Mouse (Mus musculus): ENCODE results near the gene Olfr328. TPM values are rescaled to one million over a fixed set of nuclear protein-coding genes. Genes with fewer than 3 reads are reported as not detected.

Gene Olfr328
- polyA plus RNA-seq (2017; shearing (Covaris generic)), result 0.19 TPM

GRCm38 (mm10) chr11:58555536-58555935, at the start of gene Olfr328:
TSS of gene Olfr328 (minus strand) at chr11:58555636.

DNA sequence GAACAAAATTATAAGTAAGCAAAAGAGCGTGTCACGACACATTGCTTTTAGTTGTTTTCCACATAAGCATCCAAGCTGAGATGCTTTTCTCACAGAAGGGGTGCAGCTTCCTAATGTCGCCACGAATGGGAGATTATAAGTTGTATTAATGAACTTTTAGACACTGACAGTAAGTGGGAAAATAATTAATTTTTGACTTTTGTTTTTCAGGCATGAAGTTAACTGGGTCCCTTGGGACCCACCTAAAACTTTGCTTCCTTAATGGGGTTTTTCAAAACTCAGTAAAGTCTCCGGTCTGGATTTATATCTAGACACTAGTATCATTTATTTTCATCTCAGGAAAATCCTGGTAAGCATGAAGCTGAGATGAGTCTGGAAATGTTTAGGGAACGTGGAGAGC, 39.4 kb upstream of the Olfr328 start, which contains the start of gene Olfr324:
TSS of gene Olfr324 (plus strand) at position 301 of the 400 bp plus-strand sequence.

DNA sequence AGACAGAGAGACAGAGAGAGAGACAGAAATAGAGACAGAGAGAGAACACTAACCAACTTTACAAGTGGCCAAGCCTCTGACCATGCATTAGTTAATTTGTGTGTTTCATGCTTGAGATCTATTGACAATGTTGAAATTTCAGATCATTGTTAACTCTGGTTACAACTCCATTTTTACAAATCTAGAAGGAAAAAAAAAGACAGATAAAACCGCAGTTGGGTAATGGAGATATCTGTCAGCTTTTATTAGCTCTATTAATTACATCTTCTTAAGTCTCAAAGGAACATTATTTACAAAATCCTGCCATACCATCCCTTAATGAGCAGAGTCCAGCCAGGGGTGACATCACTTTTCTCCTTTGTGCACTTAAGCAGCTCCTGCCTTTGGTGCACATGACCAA, 22.0 kb upstream of the Olfr328 start, which contains the start of gene Olfr325:
TSS of gene Olfr325 (plus strand) at position 301 of the 400 bp plus-strand sequence.

DNA sequence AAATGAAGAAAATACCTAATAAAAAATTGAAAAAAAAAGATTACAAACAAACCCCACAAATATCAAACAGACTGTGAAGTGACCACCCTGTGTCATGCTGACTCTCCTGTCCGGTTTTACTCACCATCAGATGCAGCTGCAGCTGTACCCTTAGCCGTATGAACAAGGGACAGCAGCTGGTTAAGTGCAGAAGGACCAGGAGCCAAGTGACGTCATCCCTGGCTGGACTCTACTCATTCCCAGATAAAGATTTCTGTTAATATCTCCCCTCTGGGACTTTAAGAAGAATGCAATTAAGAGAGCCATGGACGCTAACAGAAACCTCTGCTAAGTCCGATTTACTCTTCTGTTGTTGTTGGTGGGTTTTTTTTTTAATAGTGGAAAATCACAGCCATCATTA, 15.0 kb upstream of the Olfr328 start, which contains the start of gene Olfr224:
TSS of gene Olfr224 (minus strand) at position 149 of the 400 bp plus-strand sequence.

GRCm38 (mm10) chr11:58546322-58546721, 9.1 kb downstream of the Olfr328 start, which contains the start of gene Olfr329-ps:
TSS of gene Olfr329-ps (minus strand) at chr11:58546422.

DNA sequence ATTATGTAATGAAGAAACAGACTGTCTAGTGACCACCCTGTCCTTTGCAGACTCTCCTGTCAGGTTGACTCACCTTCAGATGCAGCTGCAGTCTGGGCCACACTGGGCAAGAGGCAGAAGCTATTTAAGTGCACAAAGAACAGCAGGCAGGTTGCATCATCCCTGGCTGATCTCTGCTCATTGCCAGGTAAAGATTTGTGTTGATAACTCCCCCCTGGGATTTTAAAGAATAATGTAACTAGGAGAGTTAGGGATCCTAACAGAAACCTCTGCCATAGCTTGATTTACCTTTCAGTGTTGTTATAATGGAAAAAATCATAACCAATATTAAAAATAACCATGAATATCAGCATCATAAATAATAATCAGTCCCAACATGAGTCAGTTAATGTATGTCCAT, 20.7 kb downstream of the Olfr328 start, which contains the start of gene Olfr330:
TSS of gene Olfr330 (minus strand) at position 101 of the 400 bp plus-strand sequence.

DNA sequence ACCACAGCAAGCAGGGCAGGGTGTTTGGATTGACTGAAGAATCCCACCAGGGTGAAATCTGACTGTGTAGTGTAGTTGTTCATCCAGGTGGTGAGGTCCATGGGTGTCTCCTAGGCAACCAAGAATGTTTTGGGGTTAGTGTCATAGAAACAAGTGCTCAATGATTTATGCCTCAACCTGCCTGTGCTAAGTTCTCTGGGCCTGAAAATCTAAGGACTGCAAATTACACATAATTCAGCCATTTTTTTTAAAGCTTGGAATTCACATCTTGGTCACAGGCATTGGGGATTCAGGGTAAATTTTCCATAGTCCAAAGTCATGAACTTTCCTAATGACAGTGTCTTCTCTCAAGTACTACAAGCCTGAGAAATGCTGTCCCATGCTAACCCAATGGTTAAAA, 53.0 kb downstream of the Olfr328 start, which contains the start of gene Olfr331:
TSS of gene Olfr331 (minus strand) at position 101 of the 400 bp plus-strand sequence.

Other genes with a start within 250 kb of the Olfr328 start
- gene Zfp692, start 248.6 kb downstream of the Olfr328 start, polyA plus RNA-seq (2017; shearing (Covaris generic)), result 42.3 TPM
- 44.2 TPM for gene Zfp672, start 225.3 kb downstream of the Olfr328 start, polyA plus RNA-seq (2017; shearing (Covaris generic))
- 18.9 TPM for gene Sh3bp5l, start 224.9 kb downstream of the Olfr328 start, polyA plus RNA-seq (2017; shearing (Covaris generic))
- not detected for gene Lypd8, start 176.6 kb downstream of the Olfr328 start, polyA plus RNA-seq (2017; shearing (Covaris generic))
- gene 1810065E05Rik, start 134.5 kb downstream of the Olfr328 start, polyA plus RNA-seq (2017; shearing (Covaris generic)), result not detected
- gene Gm12253, start 123.1 kb downstream of the Olfr328 start, polyA plus RNA-seq (2017; shearing (Covaris generic)), result not detected
- not detected for gene Lypd9, start 102.7 kb downstream of the Olfr328 start, polyA plus RNA-seq (2017; shearing (Covaris generic))
- not detected for gene Olfr30, start 93.4 kb downstream of the Olfr328 start, polyA plus RNA-seq (2017; shearing (Covaris generic))
- gene Olfr332, start 63.1 kb downstream of the Olfr328 start, polyA plus RNA-seq (2017; shearing (Covaris generic)), result not detected
- gene Olfr331, start 53.1 kb downstream of the Olfr328 start, polyA plus RNA-seq (2017; shearing (Covaris generic)), result not detected
- gene Olfr330, start 20.8 kb downstream of the Olfr328 start, polyA plus RNA-seq (2017; shearing (Covaris generic)), result 0.41 TPM
- gene Olfr329-ps, start 9.2 kb downstream of the Olfr328 start, polyA plus RNA-seq (2017; shearing (Covaris generic)), result not detected
- not detected for gene Olfr224, start 14.9 kb upstream of the Olfr328 start, polyA plus RNA-seq (2017; shearing (Covaris generic))
- not detected for gene Olfr325, start 22.1 kb upstream of the Olfr328 start, polyA plus RNA-seq (2017; shearing (Covaris generic))
- gene Olfr324, start 39.5 kb upstream of the Olfr328 start, polyA plus RNA-seq (2017; shearing (Covaris generic)), result not detected
- gene 2210407C18Rik, start 60.4 kb upstream of the Olfr328 start, polyA plus RNA-seq (2017; shearing (Covaris generic)), result not detected
- not detected for gene Olfr323, start 74.9 kb upstream of the Olfr328 start, polyA plus RNA-seq (2017; shearing (Covaris generic))
- gene Trim58, start 84.8 kb upstream of the Olfr328 start, polyA plus RNA-seq (2017; shearing (Covaris generic)), result not detected
- gene Olfr322, start 103.1 kb upstream of the Olfr328 start, polyA plus RNA-seq (2017; shearing (Covaris generic)), result not detected
- not detected for gene Olfr320, start 125.5 kb upstream of the Olfr328 start, polyA plus RNA-seq (2017; shearing (Covaris generic))
- gene Olfr319, start 143.5 kb upstream of the Olfr328 start, polyA plus RNA-seq (2017; shearing (Covaris generic)), result not detected
- gene Olfr318, start 168.4 kb upstream of the Olfr328 start, polyA plus RNA-seq (2017; shearing (Covaris generic)), result not detected
- not detected for gene Olfr317, start 183.6 kb upstream of the Olfr328 start, polyA plus RNA-seq (2017; shearing (Covaris generic))
- not detected for gene Olfr316, start 197.1 kb upstream of the Olfr328 start, polyA plus RNA-seq (2017; shearing (Covaris generic))
- gene Olfr315, start 217.6 kb upstream of the Olfr328 start, polyA plus RNA-seq (2017; shearing (Covaris generic)), result not detected
- not detected for gene Olfr314, start 227.3 kb upstream of the Olfr328 start, polyA plus RNA-seq (2017; shearing (Covaris generic))
- gene Fam183b, start 246.3 kb upstream of the Olfr328 start, polyA plus RNA-seq (2017; shearing (Covaris generic)), result not detected

All from effector memory CD4-positive, alpha-beta T cell, adult 5 months (primary cell).